Mouse (Mus musculus) MEL (cell line): ENCODE measurements around the gene Vmn2r48. TPM values are rescaled to one million over a fixed set of nuclear protein-coding genes. Genes with fewer than 3 reads are reported as not detected.
"Not testable (repeated sequence)": the region's sequence is repeated elsewhere in the genome, so short reads cannot be mapped to it uniquely, and the experiment has no call there.

Experiments
- DNase-seq: peaks from one replicate; pipeline ENCODE4 v3.0.0; 2011; ENCODE audit warnings: low read depth, low spot score
- H3K27ac ChIP-seq: 2 replicates; pipeline ENCODE4 v1.5.1; 2012; ENCODE audit warnings: low read depth, mild to moderate bottlenecking, control low read depth, low read length, moderate library complexity; ENCODE audit not compliant: control insufficient read depth
- H3K27me3 ChIP-seq, 2 experiments: fragments of 150-350 bp in 1 of 2; sonication (generic) in 1 of 2; 2 replicates each; pipeline ENCODE4 v1.6.1; 2012; ENCODE audit warnings: low read length in 2 of 2, mild to moderate bottlenecking in 2 of 2, improper control_type of control experiment in 1 of 2, moderate library complexity in 1 of 2; ENCODE audit not compliant: insufficient read depth in 2 of 2, control insufficient read depth in 1 of 2
- H3K36me3 ChIP-seq, 2 experiments: 2 replicates each; pipeline ENCODE4 v1.6.1; 2012 to 2014; ENCODE audit warnings: low read length in 2 of 2, improper control_type of control experiment in 1 of 2, inconsistent platforms in 1 of 2, mild to moderate bottlenecking in 1 of 2; ENCODE audit not compliant: insufficient read depth in 2 of 2, control insufficient read depth in 1 of 2
- H3K4me1 ChIP-seq, 2 experiments: fragments of 150-350 bp in 1 of 2; sonication (generic) in 1 of 2; 2 replicates each; pipeline ENCODE4 v1.6.1; 2012; ENCODE audit warnings: low read length in 2 of 2, improper control_type of control experiment in 1 of 2, mild to moderate bottlenecking in 1 of 2; ENCODE audit not compliant: insufficient read depth in 2 of 2, control insufficient read depth in 1 of 2
- H3K4me3 ChIP-seq, 2 experiments: fragments of 150-350 bp in 1 of 2; sonication (generic) in 1 of 2; 2 replicates each; pipeline ENCODE4 v1.5.1; 2012; ENCODE audit warnings: low read depth in 2 of 2, low read length in 2 of 2, mild to moderate bottlenecking in 2 of 2, moderate library complexity in 2 of 2, control low read depth in 1 of 2, improper control_type of control experiment in 1 of 2; ENCODE audit not compliant: control insufficient read depth in 1 of 2, insufficient read depth in 1 of 2
- H3K79me2 ChIP-seq: 2 replicates; pipeline ENCODE4 v1.6.1; 2012; ENCODE audit warnings: mild to moderate bottlenecking, low read length, moderate library complexity; ENCODE audit not compliant: control insufficient read depth, poor library complexity, insufficient read depth
- H3K9ac ChIP-seq: 2 replicates; pipeline ENCODE4 v1.6.1; 2012; ENCODE audit warnings: low read depth, mild to moderate bottlenecking, control low read depth, low read length, moderate library complexity; ENCODE audit not compliant: control insufficient read depth, poor library complexity, severe bottlenecking
- H3K9me3 ChIP-seq: fragments of 150-350 bp; sonication (generic); replicated peaks from 2 replicates; pipeline ENCODE4 v1.6.1; 2012; ENCODE audit warnings: mild to moderate bottlenecking, low read length, improper control_type of control experiment, moderate library complexity; ENCODE audit not compliant: insufficient read depth
- polyA plus RNA-seq, 2 experiments: library from polyadenylated mRNA; stranded (reverse) in 1 of 2; unstranded in 1 of 2; fragments of >175 nt in 1 of 2; fragments of >200 nt in 1 of 2; gene quantifications; 2 replicates each; pipeline versions ENCODE4 v1.2.1 to v1.2.4; 2012; ENCODE audit warnings: low replicate concordance in 2 of 2, low read depth in 1 of 2; ENCODE audit not compliant: insufficient read length in 2 of 2, insufficient read depth in 1 of 2, missing spikeins in 1 of 2
- total RNA-seq: library from RNA; depleted of rRNA; stranded (reverse); fragments of 300-350 nt; gene quantifications from 2 replicates; pipeline ENCODE4 v1.2.3, GENCODE M21; 2012; rRNA removed

The Vmn2r48 gene
- total RNA-seq (not detected in 2 replicates), polyA plus RNA-seq (not detected)

- H3K4me3 ChIP-seq, H3K27ac ChIP-seq, H3K27me3 ChIP-seq, H3K79me2 ChIP-seq, H3K9me3 ChIP-seq, DNase-seq, H3K9ac ChIP-seq, H3K4me1 ChIP-seq, H3K36me3 ChIP-seq: not testable (repeated sequence)
These were observed at the start of gene Vmn2r48 for GRCm38 (mm10) chr7:9953485-9953884. TSS of gene Vmn2r48 (minus strand) at chr7:9953585.

GRCm38 (mm10) chr7:9992157-9992556 is 38.8 kb upstream of the Vmn2r48 start, which contains the start of gene Vmn2r49:
TSS of gene Vmn2r49 (minus strand) at chr7:9992257.
- not testable (repeated sequence) for H3K36me3 ChIP-seq, H3K9me3 ChIP-seq, H3K27ac ChIP-seq, H3K27me3 ChIP-seq, H3K9ac ChIP-seq, H3K4me3 ChIP-seq, H3K79me2 ChIP-seq, DNase-seq, H3K4me1 ChIP-seq

Other genes starting within 250 kb of the Vmn2r48 start
- not detected in 2 replicates for gene Vmn2r46, start 183.0 kb downstream of the Vmn2r48 start, total RNA-seq
- not detected for gene Vmn2r46, start 183.0 kb downstream of the Vmn2r48 start, polyA plus RNA-seq
- gene Vmn2r47, start 112.3 kb downstream of the Vmn2r48 start, total RNA-seq = not detected in 2 replicates
- not detected for gene Vmn2r47, start 112.3 kb downstream of the Vmn2r48 start, polyA plus RNA-seq
- gene Vmn2r49, start 38.7 kb upstream of the Vmn2r48 start, total RNA-seq = not detected in 2 replicates
- gene Vmn2r49, start 38.7 kb upstream of the Vmn2r48 start, polyA plus RNA-seq = not detected
- not detected in 2 replicates for gene Vmn2r50, start 99.7 kb upstream of the Vmn2r48 start, total RNA-seq
- gene Vmn2r50, start 99.7 kb upstream of the Vmn2r48 start, polyA plus RNA-seq = not detected
- not detected in 2 replicates for gene Vmn2r51, start 152.2 kb upstream of the Vmn2r48 start, total RNA-seq
- gene Vmn2r51, start 152.2 kb upstream of the Vmn2r48 start, polyA plus RNA-seq = not detected
- not detected in 2 replicates for gene Vmn2r52, start 223.0 kb upstream of the Vmn2r48 start, total RNA-seq
- under 1 TPM in 1 of 2 experiments, not detected in 1; 0.01 TPM for gene Vmn2r52, start 223.0 kb upstream of the Vmn2r48 start, polyA plus RNA-seq